Mouse (Mus musculus) kidney, postnatal 0 days (tissue): ENCODE measurements at regions not wholly inside any gene's neighbourhood (a gene's known extent, or its start where the extent isn't known, plus 50 kb on each side); places are given as distances from the start of the nearest gene placed in this dataset.

Experiments
- ATAC-seq: fragments of 200-750 bp; cut with Nextera tagmentation; replicated peaks from 2 replicates; pipeline ENCODE4 v1.8.0; 2017; ENCODE audit warnings: low read depth, moderate number of reproducible peaks, moderate TSS enrichment, moderate library complexity; ENCODE audit not compliant: low FRiP score
- DNase-seq: peaks from one replicate; pipeline ENCODE4 v3.0.0-alpha.2; 2016; ENCODE audit warnings: low spot score
- H3K27ac ChIP-seq: fragments of 300-500 bp; sonication (generic); 2 replicates; pipeline ENCODE4 v1.5.1; 2014; ENCODE audit warnings: mild to moderate bottlenecking
- H3K27me3 ChIP-seq: fragments of 300-500 bp; sonication (generic); 2 replicates; pipeline ENCODE4 v1.6.1; 2014; ENCODE audit warnings: low read length, mixed read lengths; ENCODE audit not compliant: insufficient read depth
- H3K36me3 ChIP-seq: fragments of 300-500 bp; sonication (generic); 2 replicates; pipeline ENCODE4 v1.6.1; 2014; ENCODE audit warnings: low read length, mixed read lengths; ENCODE audit not compliant: insufficient read depth
- H3K4me1 ChIP-seq: fragments of 300-500 bp; sonication (generic); replicated peaks from 2 replicates; pipeline ENCODE4 v1.6.1; 2014; ENCODE audit warnings: antibody characterized with exemption, low read length, mixed read lengths; ENCODE audit not compliant: insufficient read depth
- H3K4me2 ChIP-seq: fragments of 300-500 bp; sonication (generic); 2 replicates; pipeline ENCODE4 v1.6.1; 2014; ENCODE audit warnings: mild to moderate bottlenecking, low read length, moderate library complexity, mixed read lengths
- H3K4me3 ChIP-seq: fragments of 300-500 bp; sonication (generic); replicated peaks from 2 replicates; pipeline ENCODE4 v1.5.1; 2014; ENCODE audit warnings: low read depth, low read length
- H3K9ac ChIP-seq: fragments of 300-500 bp; sonication (generic); 2 replicates; pipeline ENCODE4 v1.6.1; 2014; ENCODE audit warnings: low read depth, low read length
- H3K9me3 ChIP-seq: fragments of 300-500 bp; sonication (generic); replicated peaks from 2 replicates; pipeline ENCODE4 v1.6.1; 2016; ENCODE audit warnings: low read length, inconsistent platforms, mixed read lengths
- CTCF ChIP-seq: IDR thresholded peaks from 2 replicates; pipeline ENCODE4 v1.5.1; 2016; ENCODE audit warnings: antibody characterized with exemption, low read depth, mild to moderate bottlenecking, moderate library complexity
- WGBS: fragments of 180-500 bp; shearing (Covaris S2); extraction: QIAGEN DNeasy Blood & Tissue Kit; methylation state at CpG from one replicate; pipeline ENCODE4 v1.1.7; 2014; 5-methylcytosine and 5-hydroxymethylcytosine counted together

DNA sequence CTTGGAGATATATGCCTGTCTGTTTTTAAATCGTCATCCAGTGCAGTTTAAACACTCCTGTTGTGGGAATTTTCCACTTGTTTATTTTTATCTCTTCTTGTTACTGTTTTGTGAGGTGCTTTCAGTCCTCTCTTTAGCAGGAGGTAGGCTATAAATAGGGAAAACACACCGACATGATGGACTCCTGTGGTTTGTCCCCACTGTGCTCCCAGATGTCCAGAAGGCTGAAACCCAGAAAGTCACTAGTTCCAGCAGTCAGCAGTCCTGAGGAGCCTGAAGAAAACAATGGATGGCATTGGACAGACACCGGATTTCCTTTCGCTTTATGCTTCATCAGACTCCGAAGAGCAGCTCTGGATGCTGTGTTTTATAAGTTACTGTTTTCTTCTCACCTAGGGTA lies 55.2 kb upstream of the Armh4 start:
- H3K9ac ChIP-seq, result no peak overlapping the region
- H3K4me1 ChIP-seq, result no peaks in the 10 kb centered on the region
- no peak overlapping the region for H3K4me2 ChIP-seq
- TF ChIP-seq CTCF, result no peak
- ATAC-seq (no peak), DNase-seq (no peak)
- no peaks in the 10 kb centered on the region for H3K9me3 ChIP-seq
- WGBS, result 65% methylated on average over 5 of the region's 5 CpGs
- no peak overlapping the region for H3K4me3 ChIP-seq
- no peak overlapping the region for H3K27ac ChIP-seq
- H3K27me3 ChIP-seq, result no peaks in the 10 kb centered on the region
- H3K36me3 ChIP-seq, result no peaks in the 10 kb centered on the region

DNA sequence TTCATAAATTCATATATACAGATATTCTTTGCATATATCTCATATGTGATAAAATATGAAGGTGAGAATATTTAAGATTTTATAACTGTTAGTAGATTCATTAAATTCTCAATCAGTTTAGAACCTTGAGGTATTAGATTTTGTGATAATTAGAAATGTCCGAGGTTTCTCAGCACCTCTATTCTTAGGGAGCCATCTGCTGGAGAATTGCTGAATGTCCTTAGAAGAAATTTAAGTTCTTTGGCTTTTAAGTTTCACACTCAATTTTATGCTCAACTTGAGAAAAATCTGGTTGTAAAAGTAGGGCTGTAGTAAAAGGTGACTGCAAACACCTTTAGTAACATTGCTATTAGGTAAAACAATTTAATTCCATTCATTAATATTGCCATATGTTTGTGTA lies 51.5 kb upstream of the Armh4 start:
- Histone ChIP-seq H3K36me3 (no peaks in the 10 kb centered on the region), H3K4me2 (no peak overlapping the region), H3K4me1 (no peaks in the 10 kb centered on the region), H3K4me3 (no peak overlapping the region), H3K27me3 (no peaks in the 10 kb centered on the region), H3K9me3 (no peaks in the 10 kb centered on the region), H3K9ac (no peak overlapping the region), H3K27ac (no peak overlapping the region)
- WGBS, result 18% methylated on average over 1 of the region's 1 CpGs
- peak; percentile 1 for DNase-seq
- no peak for ATAC-seq
- peak; percentile 39; the same call in 1 of the 2 replicates for TF ChIP-seq CTCF
